Mouse (Mus musculus) hindbrain, postnatal 0 days (tissue): ENCODE measurements around the gene Ift122. TPM values are rescaled to one million over a fixed set of nuclear protein-coding genes. Genes with fewer than 3 reads are reported as not detected.

ENCODE experiments used
- ATAC-seq: fragments of 200-750 bp; cut with Nextera tagmentation; 2 replicates; pipeline ENCODE4 v1.8.0; 2017; ENCODE audit warnings: mild to moderate bottlenecking, moderate TSS enrichment, moderate library complexity
- DNase-seq: peaks from one replicate; pipeline ENCODE4 v3.0.0-alpha.2; 2015; ENCODE audit warnings: low spot score
- H3K27ac ChIP-seq: fragments of 300-500 bp; sonication (generic); 2 replicates; pipeline ENCODE4 v1.5.1; 2014; ENCODE audit warnings: mild to moderate bottlenecking
- H3K27me3 ChIP-seq: fragments of 300-500 bp; sonication (generic); 2 replicates; pipeline ENCODE4 v1.6.1; 2014; ENCODE audit warnings: low read length, mixed read lengths; ENCODE audit not compliant: insufficient read depth
- H3K36me3 ChIP-seq: fragments of 300-500 bp; sonication (generic); 2 replicates; pipeline ENCODE4 v1.6.1; 2014; ENCODE audit warnings: low read length, mixed read lengths; ENCODE audit not compliant: insufficient read depth
- H3K4me1 ChIP-seq: fragments of 300-500 bp; sonication (generic); 2 replicates; pipeline ENCODE4 v1.6.1; 2014; ENCODE audit warnings: antibody characterized with exemption, low read length, mixed read lengths; ENCODE audit not compliant: insufficient read depth
- H3K4me2 ChIP-seq: fragments of 300-500 bp; sonication (generic); 2 replicates; pipeline ENCODE4 v1.6.1; 2014; ENCODE audit warnings: low read depth, mild to moderate bottlenecking, low read length, moderate library complexity, mixed read lengths
- H3K4me3 ChIP-seq: fragments of 300-500 bp; sonication (generic); 2 replicates; pipeline ENCODE4 v1.5.1; 2014; ENCODE audit warnings: low read length
- H3K9ac ChIP-seq: fragments of 300-500 bp; sonication (generic); replicated peaks from 2 replicates; pipeline ENCODE4 v1.6.1; 2014; ENCODE audit warnings: mild to moderate bottlenecking, low read length, moderate library complexity, mixed read lengths
- H3K9me3 ChIP-seq: fragments of 300-500 bp; sonication (generic); 2 replicates; pipeline ENCODE4 v1.6.1; 2016; ENCODE audit warnings: low read length, mixed read lengths
- CTCF ChIP-seq: IDR thresholded peaks from 2 replicates; pipeline ENCODE4 v1.5.1; 2016; ENCODE audit warnings: antibody characterized with exemption, control low read depth, low read depth
- WGBS: fragments of 180-500 bp; shearing (Covaris S2); extraction: QIAGEN DNeasy Blood & Tissue Kit; methylation state at CpG from one replicate; pipeline ENCODE4 v1.1.7; 2014; 5-methylcytosine and 5-hydroxymethylcytosine counted together
- polyA plus RNA-seq: library from polyadenylated mRNA; unstranded; fragments of >200 nt; fragmentation: Nextera tagmentation; extraction: Ambion mirVana; gene quantifications from 2 replicates; pipeline ENCODE4 v1.2.1, GENCODE M21; 2015
- total RNA-seq: library from RNA; depleted of rRNA; stranded (reverse); fragments of >200 nt; gene quantifications from 2 replicates; pipeline ENCODE4 v1.2.3, GENCODE M21; 2014

Ift122 gene
- total and polyA plus RNA-seq, 2 experiments from 2014 or later, result 19.7 to 29.3 TPM

DNA sequence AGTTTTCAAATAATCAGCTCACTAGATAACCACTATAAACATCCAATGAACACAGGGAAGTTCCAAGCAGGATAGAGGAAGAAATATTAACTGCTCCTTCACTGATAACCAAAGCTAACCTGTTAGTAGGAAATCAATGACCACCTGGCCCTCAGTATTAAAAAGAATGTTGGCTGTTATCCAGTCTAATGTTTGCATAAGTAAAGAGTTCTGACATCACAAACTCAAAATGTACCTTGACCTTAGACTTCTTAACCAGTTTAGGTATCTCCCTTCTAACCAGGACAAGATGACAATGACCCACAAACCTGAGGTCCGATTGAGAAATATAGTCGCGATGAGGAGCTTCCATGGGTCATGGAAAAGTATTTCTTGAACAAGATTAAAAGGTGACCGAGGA, 8.3 kb upstream of the Ift122 start:
- ATAC-seq, result no peak

DNA sequence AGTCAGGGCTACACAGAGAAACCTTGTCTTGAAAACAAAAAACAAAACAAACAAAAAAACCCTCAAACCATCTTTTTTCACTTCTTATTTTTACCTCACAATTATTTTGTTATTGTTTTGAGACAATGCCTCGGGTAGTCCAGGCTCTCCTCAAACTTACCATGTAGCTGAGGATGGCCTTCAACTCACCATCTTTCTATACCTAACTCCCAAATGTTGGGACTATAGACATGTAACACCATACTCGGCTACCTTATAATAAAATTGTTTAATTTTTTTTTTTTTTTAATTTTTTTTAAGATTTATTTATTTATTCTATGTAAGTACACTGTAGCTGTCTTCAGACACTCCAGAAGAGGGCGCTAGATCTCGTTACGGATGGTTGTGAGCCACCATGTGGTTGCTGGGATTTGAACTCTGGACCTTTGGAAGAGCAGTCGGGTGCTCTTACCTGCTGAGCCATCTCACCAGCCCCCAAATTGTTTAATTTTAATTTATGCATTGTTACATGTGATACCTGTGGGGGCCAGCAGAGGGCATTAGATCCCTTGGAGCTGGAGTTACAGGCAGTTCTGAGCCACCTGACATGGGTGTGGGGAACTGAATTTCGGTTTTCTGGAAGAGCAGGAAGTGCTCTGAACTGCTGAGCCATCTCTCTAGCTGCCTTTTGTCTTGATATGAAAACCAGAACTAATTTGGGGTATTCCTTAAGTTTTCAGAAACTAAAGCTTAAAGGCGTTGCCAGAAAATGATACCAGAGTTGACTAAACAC, 6.4 kb upstream of the Ift122 start:
- H3K27ac ChIP-seq, result no peak overlapping the region
- no peak overlapping the region for H3K9ac ChIP-seq
- 40% methylated on average over 7 of the region's 8 CpGs for WGBS
- no peak overlapping the region for H3K4me3 ChIP-seq
- no peak overlapping the region for H3K4me2 ChIP-seq
- peak; percentile 68; the same call in 1 of the 2 replicates for ATAC-seq
- TF ChIP-seq CTCF, result peak; percentile 71
- H3K36me3 ChIP-seq, result peaks cover 7% of the 10 kb centered on the region; the same call in 1 of the 2 replicates
- no peaks in the 10 kb centered on the region for H3K4me1 ChIP-seq
- peak; percentile 68 for DNase-seq
- no peaks in the 10 kb centered on the region for H3K27me3 ChIP-seq
- H3K9me3 ChIP-seq, result no peaks in the 10 kb centered on the region

More for the DNA sequence above, 8.3 kb upstream of the Ift122 start:
- Histone ChIP-seq H3K9ac (no peak overlapping the region), H3K36me3 (peaks cover 7% of the 10 kb centered on the region; the same call in 1 of the 2 replicates), H3K9me3 (no peaks in the 10 kb centered on the region), H3K27me3 (no peaks in the 10 kb centered on the region), H3K4me3 (no peak overlapping the region), H3K4me2 (no peak overlapping the region), H3K27ac (no peak overlapping the region), H3K4me1 (no peaks in the 10 kb centered on the region)
- no peak for DNase-seq
- 96% methylated on average over 4 of the region's 4 CpGs for WGBS
- TF ChIP-seq CTCF, result no peak

DNA sequence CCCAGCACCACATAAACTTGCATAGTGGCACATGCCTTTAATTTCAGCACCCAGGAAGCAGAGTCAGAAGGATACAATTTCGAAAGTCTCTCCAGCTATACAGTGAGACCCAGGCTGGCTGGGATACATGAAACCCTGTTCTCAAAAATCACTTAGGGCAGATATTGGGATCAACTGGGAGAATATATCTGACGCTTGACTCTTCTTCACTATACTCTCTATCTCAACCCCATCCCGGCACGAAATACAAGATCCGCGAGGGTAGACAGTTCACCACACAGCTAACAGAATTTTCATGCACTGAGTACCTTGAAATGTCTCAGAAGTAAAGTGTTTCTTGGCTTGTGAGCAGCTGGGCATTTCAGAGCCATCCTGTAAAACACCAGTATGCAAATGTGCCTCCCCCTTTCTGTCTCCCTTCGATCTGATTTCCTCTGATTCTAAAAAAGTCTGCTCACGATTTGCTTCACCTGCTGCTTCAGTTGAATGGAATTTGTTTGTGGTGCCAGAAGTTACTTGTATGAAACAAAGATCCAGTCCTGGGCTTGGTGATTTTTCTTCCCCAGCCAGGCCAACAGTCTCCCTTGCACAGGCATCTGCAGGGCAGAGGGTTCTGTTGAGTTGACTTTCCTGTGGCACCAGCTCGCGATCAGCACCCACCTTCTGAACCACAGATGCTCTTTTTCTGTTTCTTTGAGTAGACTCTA, 4.5 kb upstream of the Ift122 start:
- no peak overlapping the region for H3K9ac ChIP-seq
- H3K36me3 ChIP-seq, result peaks cover 6% of the 10 kb centered on the region; the same call in 1 of the 2 replicates
- H3K27me3 ChIP-seq, result no peaks in the 10 kb centered on the region
- TF ChIP-seq CTCF, result no peak
- 0 out of 2 replicates have a peak, but pooled peaks cover 8% of the 10 kb centered on the region for H3K4me1 ChIP-seq
- H3K4me2 ChIP-seq, result no peak overlapping the region
- no peak for DNase-seq
- ATAC-seq, result no peak
- 92% methylated on average over 10 of the region's 10 CpGs for WGBS
- H3K9me3 ChIP-seq, result no peaks in the 10 kb centered on the region
- H3K27ac ChIP-seq, result no peak overlapping the region
- H3K4me3 ChIP-seq, result no peak overlapping the region

DNA sequence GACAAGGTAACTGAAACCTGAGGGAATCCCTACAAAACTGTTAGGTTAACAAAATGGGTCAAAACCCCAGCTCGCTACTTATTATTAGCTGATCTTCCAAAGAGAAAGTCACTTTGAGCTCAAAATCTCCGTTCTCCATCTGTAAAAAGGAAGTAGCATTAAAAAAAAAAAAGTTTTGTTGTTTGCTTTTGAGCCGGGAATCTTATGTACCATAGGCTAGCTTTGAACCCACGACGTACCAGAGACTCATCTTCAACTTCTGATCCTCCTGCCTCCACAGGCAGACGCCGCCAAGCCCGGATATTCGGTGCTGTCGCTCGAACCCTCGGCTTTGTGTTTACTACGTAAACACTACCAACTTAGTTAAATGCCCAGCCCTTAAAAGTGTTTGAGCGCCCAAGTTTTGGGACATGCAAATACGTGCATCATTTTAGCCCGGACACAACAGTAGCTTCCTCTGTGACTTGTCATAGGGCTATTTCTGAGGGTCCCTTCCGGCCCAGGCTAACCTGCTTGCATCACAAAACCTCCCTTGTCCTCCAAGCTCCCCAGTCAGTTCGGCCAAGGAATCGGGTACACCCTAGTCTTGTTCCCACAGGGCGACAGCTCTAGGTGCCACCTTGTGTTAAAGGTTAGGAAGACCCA, 702 bp upstream of the Ift122 start:
- H3K9ac ChIP-seq, result peak overlapping the region; percentile 47
- peak overlapping the region; percentile 66 for H3K4me3 ChIP-seq
- H3K36me3 ChIP-seq, result no peaks in the 10 kb centered on the region
- DNase-seq, result no peak
- H3K4me2 ChIP-seq, result peak overlapping the region; percentile 82
- WGBS, result 6% methylated on average over 20 of the region's 20 CpGs
- H3K27ac ChIP-seq, result peak overlapping the region; percentile 86
- H3K27me3 ChIP-seq, result no peaks in the 10 kb centered on the region
- H3K9me3 ChIP-seq, result no peaks in the 10 kb centered on the region
- H3K4me1 ChIP-seq, result 0 out of 2 replicates have a peak, but pooled peaks cover 8% of the 10 kb centered on the region
- TF ChIP-seq CTCF, result no peak
- no peak for ATAC-seq

DNA sequence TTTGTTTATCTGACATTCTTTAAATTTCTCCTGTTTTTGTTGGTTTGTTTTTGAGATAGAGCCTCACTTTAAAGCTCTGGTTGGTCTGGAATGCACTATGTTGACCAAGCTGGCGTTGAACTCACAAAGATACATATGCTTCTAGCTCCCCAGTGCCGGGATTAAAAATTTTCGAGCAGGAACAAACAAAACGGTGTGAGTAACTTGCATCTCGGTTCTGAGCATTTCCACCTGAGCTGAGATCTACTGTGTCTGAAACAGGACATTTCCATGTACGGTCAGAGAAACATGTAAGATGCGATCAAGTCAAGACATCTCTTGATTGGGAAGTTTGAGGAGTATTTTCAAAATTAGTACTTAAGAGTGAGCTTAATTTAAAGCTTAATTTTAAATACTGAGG, 715 bp downstream of the Ift122 start:
- TF ChIP-seq CTCF, result no peak
- Histone ChIP-seq H3K27ac (peak overlapping the region; percentile 86), H3K4me1 (0 out of 2 replicates have a peak, but pooled peaks cover 8% of the 10 kb centered on the region), H3K27me3 (no peaks in the 10 kb centered on the region), H3K4me3 (peak overlapping the region; percentile 66), H3K9ac (peak overlapping the region; percentile 46), H3K4me2 (peak overlapping the region; percentile 82), H3K36me3 (no peaks in the 10 kb centered on the region), H3K9me3 (no peaks in the 10 kb centered on the region)
- DNase-seq, result no peak
- 37% methylated on average over 7 of the region's 7 CpGs for WGBS
- ATAC-seq, result no peak

DNA sequence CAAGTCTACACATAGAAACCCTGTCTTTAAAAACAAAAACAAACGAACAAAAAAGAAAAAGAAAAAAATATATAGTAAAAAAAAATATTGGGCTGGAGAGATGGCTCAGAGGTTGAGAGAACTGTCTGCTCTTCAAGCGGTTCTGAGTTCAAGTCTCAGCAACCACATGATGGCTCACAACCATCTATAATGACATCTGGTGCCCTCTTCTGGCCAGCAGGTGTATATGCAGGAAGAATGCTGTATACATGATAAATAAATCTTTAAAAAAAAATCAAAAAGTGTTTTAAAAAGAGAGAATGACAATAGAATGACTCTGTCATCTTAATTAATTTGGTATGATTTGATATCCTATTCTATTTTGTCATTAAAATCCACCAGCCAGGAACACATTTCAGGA, 1.2 kb downstream of the Ift122 start:
- WGBS, result 75% methylated on average over 2 of the region's 2 CpGs
- H3K4me1 ChIP-seq, result 0 out of 2 replicates have a peak, but pooled peaks cover 8% of the 10 kb centered on the region
- DNase-seq (no peak), ATAC-seq (no peak)
- peak; percentile 53 for TF ChIP-seq CTCF
- H3K36me3 ChIP-seq, result no peaks in the 10 kb centered on the region
- no peak overlapping the region for H3K4me3 ChIP-seq
- no peak overlapping the region for H3K27ac ChIP-seq
- no peak overlapping the region for H3K9ac ChIP-seq
- H3K4me2 ChIP-seq, result peak overlapping the region; percentile 82; the same call in 1 of the 2 replicates
- H3K27me3 ChIP-seq, result no peaks in the 10 kb centered on the region
- H3K9me3 ChIP-seq, result no peaks in the 10 kb centered on the region
